14 mouse cellular contexts compared by ENCODE assay signal in genomic region chr7:111605663-111606062, GRCm38 (mm10).
"Had no signal": no experiment of that assay in that cellular context is flagged by ENCODE, and none has a peak within 500 bp of the region (broad histone marks: within the 10 kb centered on the region; RNA-seq: fewer than 3 reads in every experiment).

No protein-coding gene starts in this region.

- DNase-seq: gastrocnemius, postnatal 14 days; gastrocnemius, postnatal 36 days; heart, adult 11 months; heart, adult 2 months; heart, postnatal 14 days; heart, postnatal 36 days; kidney, adult 11 months; kidney, adult 2 months; kidney, adult 9 months; kidney, postnatal 14 days; kidney, postnatal 4 days; liver; liver, embryonic 13.5 days; liver, postnatal 0 days had no signal
